Mouse (Mus musculus) E14TG2a.4 (cell line): Measurements from ENCODE around the gene Slc5a10.

Source experiments
- CTCF ChIP-seq: conservative IDR thresholded peaks from 2 replicates; pipeline ENCODE4 v1.5.1; 2014; ENCODE audit warnings: low read length
- NANOG ChIP-seq: IDR thresholded peaks from 2 replicates; pipeline ENCODE4 v1.6.1; 2014; ENCODE audit warnings: borderline replicate concordance, low read length, mixed read lengths
- POU5F1 ChIP-seq: IDR thresholded peaks from 2 replicates; pipeline ENCODE4 v1.6.1; 2014; ENCODE audit warnings: low read length, borderline replicate concordance

DNA sequence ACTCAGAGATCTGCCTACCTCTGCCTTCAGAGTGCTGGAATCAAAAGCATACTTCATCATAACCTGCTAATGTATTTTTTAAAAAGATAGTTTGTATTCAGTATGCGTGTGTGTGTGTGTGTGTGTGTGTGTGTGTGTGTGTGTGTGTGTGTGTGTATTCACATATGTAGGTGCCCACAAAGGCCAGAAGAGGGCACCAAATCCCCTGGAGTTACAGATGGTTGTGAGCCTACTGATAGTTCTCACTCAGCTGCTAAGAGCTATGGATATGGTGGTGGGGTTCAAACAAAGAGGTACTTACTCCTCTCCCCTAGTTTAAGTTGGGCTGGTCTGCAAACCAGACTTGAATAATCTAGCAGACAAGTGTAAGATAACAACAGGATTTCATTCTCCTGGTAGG is 94.1 kb downstream of the Slc5a10 start:
- TF ChIP-seq CTCF (0 out of 2 replicates have a peak, but pooled peaks have one; percentile 24), NANOG (no peak), POU5F1 (no peak)
